Mouse (Mus musculus): ENCODE data around the gene Cacnb1. TPM values are rescaled to one million over a fixed set of nuclear protein-coding genes. Genes with fewer than 3 reads are reported as not detected.

Cacnb1 gene
- polyA plus RNA-seq, 1 experiment, result 25.6 TPM

GRCm38 (mm10) chr11:98019883-98020610 lies 2.8 kb downstream of the Cacnb1 start:
- Histone ChIP-seq H3K4me3 (replicated peaks; ENCODE audit: extremely low read depth, low read depth, low read length) (no peak overlapping the region), H3K4me1 (ENCODE audit: control insufficient read depth, insufficient read depth, low read length) (peaks cover 6% of the 10 kb centered on the region)
- no peak for DNase-seq
- 49% methylated on average over 8 of the region's 8 CpGs for WGBS
- TF ChIP-seq POLR2A (IDR thresholded peaks at IDR 0.05; ENCODE audit: borderline replicate concordance, extremely low read depth, low read depth, low read length) (no peak), CTCF (IDR thresholded peaks at IDR 0.05; ENCODE audit: insufficient read depth, low read length) (no peak)

- H3K4me1 ChIP-seq (ENCODE audit: control insufficient read depth, insufficient read depth, low read length), result peaks cover 6% of the 10 kb centered on the region
- DNase-seq, result no peak
- TF ChIP-seq POLR2A (IDR thresholded peaks at IDR 0.05; ENCODE audit: borderline replicate concordance, extremely low read depth, low read depth, low read length) (no peak), CTCF (IDR thresholded peaks at IDR 0.05; ENCODE audit: insufficient read depth, low read length) (no peak)
- H3K4me3 ChIP-seq (replicated peaks; ENCODE audit: extremely low read depth, low read depth, low read length), result no peak overlapping the region
- WGBS, result 46% methylated on average over 10 of the region's 10 CpGs
These were observed 3.8 kb downstream of the Cacnb1 start for GRCm38 (mm10) chr11:98018858-98019641.

DNA sequence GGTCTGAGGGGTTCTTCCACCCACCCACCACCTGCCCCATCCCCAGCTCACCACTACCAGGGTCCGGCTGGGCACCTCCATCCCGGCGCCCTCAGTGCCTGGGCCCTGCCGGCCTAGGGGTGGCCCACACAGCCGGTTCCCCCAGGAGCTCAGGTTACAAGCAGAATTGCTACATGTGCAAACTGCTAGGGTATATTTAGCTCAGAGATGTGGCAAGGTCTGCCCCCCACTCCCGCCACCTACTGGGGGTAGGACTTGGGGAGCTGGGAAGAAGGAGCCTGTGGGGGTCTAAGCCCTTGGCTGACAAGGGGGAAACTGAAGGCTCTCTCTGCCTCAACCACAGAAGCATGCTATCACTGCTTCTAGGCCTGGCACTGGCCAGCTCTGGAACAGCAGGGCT lies 4.6 kb downstream of the Cacnb1 start:
- Histone ChIP-seq H3K4me1 (ENCODE audit: control insufficient read depth, insufficient read depth, low read length) (peaks cover 6% of the 10 kb centered on the region), H3K4me3 (replicated peaks; ENCODE audit: extremely low read depth, low read depth, low read length) (no peak overlapping the region)
- no peak for DNase-seq
- whole genome bisulfite sequencing, result 75% methylated on average over 6 of the region's 6 CpGs
- TF ChIP-seq CTCF (IDR thresholded peaks at IDR 0.05; ENCODE audit: insufficient read depth, low read length), result no peak

- peaks cover 4% of the 10 kb centered on the region; the same call in 1 of the 2 replicates for H3K4me1 ChIP-seq (ENCODE audit: control insufficient read depth, insufficient read depth, low read length)
- 83% methylated on average over 4 of the region's 4 CpGs for WGBS
- no peak overlapping the region for H3K4me3 ChIP-seq (replicated peaks; ENCODE audit: extremely low read depth, low read depth, low read length)
- no peak for TF ChIP-seq CTCF (IDR thresholded peaks at IDR 0.05; ENCODE audit: insufficient read depth, low read length)
- no peak for TF ChIP-seq POLR2A (IDR thresholded peaks at IDR 0.05; ENCODE audit: borderline replicate concordance, extremely low read depth, low read depth, low read length)
- no peak for DNase-seq
These were observed 6.0 kb downstream of the Cacnb1 start for GRCm38 (mm10) chr11:98016824-98017223.

DNA sequence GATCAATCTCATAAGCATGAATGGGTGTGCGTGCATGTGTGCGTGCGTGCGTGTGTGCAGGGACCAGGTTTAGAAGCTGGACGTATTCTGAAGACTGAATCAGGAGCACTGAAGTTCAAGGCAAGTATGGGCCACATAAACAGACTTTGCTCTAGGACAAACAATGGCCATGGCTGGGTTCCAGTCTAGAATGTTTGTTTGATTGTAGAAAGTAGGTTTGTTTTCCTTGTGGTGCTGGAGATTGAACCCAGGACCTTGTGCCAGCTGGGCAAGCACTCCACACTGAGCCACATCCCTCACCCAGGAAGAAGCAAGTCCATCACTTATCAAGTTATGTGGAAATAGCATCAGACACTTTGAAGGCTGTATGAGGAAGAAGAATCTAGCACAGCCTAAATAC lies 6.7 kb downstream of the Cacnb1 start:
- no peak overlapping the region for H3K4me3 ChIP-seq (replicated peaks; ENCODE audit: extremely low read depth, low read depth, low read length)
- no peak for DNase-seq
- WGBS, result 68% methylated on average over 5 of the region's 5 CpGs
- H3K4me1 ChIP-seq (ENCODE audit: control insufficient read depth, insufficient read depth, low read length), result no peaks in the 10 kb centered on the region
- TF ChIP-seq CTCF (IDR thresholded peaks at IDR 0.05; ENCODE audit: insufficient read depth, low read length) (no peak), POLR2A (IDR thresholded peaks at IDR 0.05; ENCODE audit: borderline replicate concordance, extremely low read depth, low read depth, low read length) (no peak)

GRCm38 (mm10) chr11:98012831-98013230 lies 10.0 kb downstream of the Cacnb1 start:
- Histone ChIP-seq H3K4me3 (replicated peaks; ENCODE audit: extremely low read depth, low read depth, low read length) (no peak overlapping the region), H3K4me1 (ENCODE audit: control insufficient read depth, insufficient read depth, low read length) (no peaks in the 10 kb centered on the region)
- TF ChIP-seq CTCF (IDR thresholded peaks at IDR 0.05; ENCODE audit: insufficient read depth, low read length) (no peak), POLR2A (IDR thresholded peaks at IDR 0.05; ENCODE audit: borderline replicate concordance, extremely low read depth, low read depth, low read length) (no peak)
- no peak for DNase-seq
- WGBS, result 85% methylated on average over 10 of the region's 10 CpGs

GRCm38 (mm10) chr11:98011716-98012115 lies 11.1 kb downstream of the Cacnb1 start:
- H3K4me3 ChIP-seq (replicated peaks; ENCODE audit: extremely low read depth, low read depth, low read length), result no peak overlapping the region
- no peaks in the 10 kb centered on the region for H3K4me1 ChIP-seq (ENCODE audit: control insufficient read depth, insufficient read depth, low read length)
- WGBS, result 71% methylated on average over 9 of the region's 9 CpGs
- DNase-seq, result no peak
- TF ChIP-seq CTCF (IDR thresholded peaks at IDR 0.05; ENCODE audit: insufficient read depth, low read length) (no peak), POLR2A (IDR thresholded peaks at IDR 0.05; ENCODE audit: borderline replicate concordance, extremely low read depth, low read depth, low read length) (no peak)

DNA sequence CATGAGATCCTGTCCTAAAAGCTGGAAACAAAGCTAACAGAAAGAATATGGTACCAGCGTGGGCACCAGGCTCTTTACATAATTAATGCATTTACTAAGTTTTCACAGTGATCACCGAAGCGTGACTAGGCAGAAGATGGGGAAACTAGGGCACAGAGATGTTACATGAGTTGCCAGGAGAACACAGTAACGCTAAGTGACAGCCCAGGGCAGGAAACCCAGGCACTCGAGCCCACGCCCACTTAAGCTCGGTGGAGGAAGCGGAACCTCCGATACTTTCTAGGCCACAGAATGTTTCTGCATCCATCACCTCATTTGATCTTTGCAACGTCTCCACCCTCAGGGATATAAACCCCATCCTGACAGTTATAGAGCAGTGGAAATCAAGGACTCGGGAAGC lies 14.7 kb downstream of the Cacnb1 start:
- TF ChIP-seq CTCF (IDR thresholded peaks at IDR 0.05; ENCODE audit: insufficient read depth, low read length), result no peak
- no peak for TF ChIP-seq POLR2A (IDR thresholded peaks at IDR 0.05; ENCODE audit: borderline replicate concordance, extremely low read depth, low read depth, low read length)
- Histone ChIP-seq H3K4me3 (replicated peaks; ENCODE audit: extremely low read depth, low read depth, low read length) (no peak overlapping the region), H3K4me1 (ENCODE audit: control insufficient read depth, insufficient read depth, low read length) (no peaks in the 10 kb centered on the region; the same call in 1 of the 2 replicates)
- WGBS, result 63% methylated on average over 11 of the region's 11 CpGs
- no peak for DNase-seq

GRCm38 (mm10) chr11:98005686-98006085 lies 17.1 kb downstream of the Cacnb1 start:
- WGBS, result 78% methylated on average over 10 of the region's 10 CpGs
- DNase-seq, result no peak
- Histone ChIP-seq H3K4me3 (replicated peaks; ENCODE audit: extremely low read depth, low read depth, low read length) (no peak overlapping the region), H3K4me1 (ENCODE audit: control insufficient read depth, insufficient read depth, low read length) (peaks cover 5% of the 10 kb centered on the region; the same call in 1 of the 2 replicates)
- no peak for TF ChIP-seq CTCF (IDR thresholded peaks at IDR 0.05; ENCODE audit: insufficient read depth, low read length)
- TF ChIP-seq POLR2A (IDR thresholded peaks at IDR 0.05; ENCODE audit: borderline replicate concordance, extremely low read depth, low read depth, low read length), result no peak

DNA sequence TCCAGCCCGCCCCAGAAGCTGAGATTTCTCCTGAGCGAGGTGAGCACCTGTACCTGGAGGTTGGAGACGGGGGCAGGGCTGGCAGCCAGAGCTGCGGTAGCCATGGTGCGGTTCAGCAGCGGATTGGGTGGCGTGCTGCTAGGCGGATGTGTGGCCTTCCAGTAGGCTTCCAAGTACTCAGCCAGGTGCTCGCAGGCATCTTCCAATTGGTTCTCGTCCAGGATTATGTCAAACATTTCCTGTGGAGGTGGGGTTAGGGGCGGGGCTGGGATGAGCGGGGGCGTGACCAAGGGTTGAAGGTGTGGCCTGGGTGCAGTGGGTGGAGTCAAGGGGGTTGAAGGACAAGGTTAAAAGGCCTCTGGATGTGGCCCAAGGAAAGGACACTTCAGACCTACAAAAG lies 17.8 kb downstream of the Cacnb1 start:
- 63% methylated on average over 13 of the region's 13 CpGs for WGBS
- no peak for DNase-seq

More for the DNA sequence above, 17.8 kb downstream of the Cacnb1 start:
- no peak for TF ChIP-seq CTCF (IDR thresholded peaks at IDR 0.05; ENCODE audit: insufficient read depth, low read length)
- no peak for TF ChIP-seq POLR2A (IDR thresholded peaks at IDR 0.05; ENCODE audit: borderline replicate concordance, extremely low read depth, low read depth, low read length)
- peaks cover 5% of the 10 kb centered on the region; the same call in 1 of the 2 replicates for H3K4me1 ChIP-seq (ENCODE audit: control insufficient read depth, insufficient read depth, low read length)
- H3K4me3 ChIP-seq (replicated peaks; ENCODE audit: extremely low read depth, low read depth, low read length), result no peak overlapping the region

Data from lung, adult 2 months (tissue).